Mouse (Mus musculus): ENCODE measurements around the gene Ppt2.

The Ppt2 gene

GRCm38 (mm10) chr17:34627943-34628643, at the start of gene Ppt2:
Gene Ppt2 (minus strand): TSS chr17:34628510.
- DNase-seq (ENCODE audit: low spot score in 2 of 2), result peak in 1 of 2 experiments; percentile 50

GRCm38 (mm10) chr17:34676671-34677070, 48.4 kb upstream of the Ppt2 start:
- DNase-seq (ENCODE audit: low spot score in 2 of 2), result no peak

DNA sequence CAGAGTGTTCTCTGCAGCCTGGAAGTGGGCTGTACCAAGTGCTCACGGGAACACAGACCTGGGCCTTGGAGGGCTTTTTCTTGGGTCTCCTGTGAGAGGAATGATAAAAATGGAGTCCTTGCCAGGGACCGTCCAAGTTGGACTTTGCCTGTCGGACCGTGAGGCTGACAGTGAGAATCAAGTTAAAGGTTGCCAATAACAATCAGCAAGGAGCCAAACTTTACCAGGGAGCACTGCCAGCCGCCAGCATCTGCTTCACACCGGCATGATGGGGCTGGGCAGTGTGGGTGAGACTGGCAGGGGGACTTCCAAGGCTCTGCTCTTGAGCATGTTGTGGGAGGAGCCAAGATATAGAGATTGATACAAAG, 47.8 kb upstream of the Ppt2 start:
- DNase-seq (ENCODE audit: low spot score in 2 of 2), result no peak

- DNase-seq (ENCODE audit: low spot score in 2 of 2), result no peak
These were observed 47.1 kb upstream of the Ppt2 start for GRCm38 (mm10) chr17:34675205-34676092.

DNA sequence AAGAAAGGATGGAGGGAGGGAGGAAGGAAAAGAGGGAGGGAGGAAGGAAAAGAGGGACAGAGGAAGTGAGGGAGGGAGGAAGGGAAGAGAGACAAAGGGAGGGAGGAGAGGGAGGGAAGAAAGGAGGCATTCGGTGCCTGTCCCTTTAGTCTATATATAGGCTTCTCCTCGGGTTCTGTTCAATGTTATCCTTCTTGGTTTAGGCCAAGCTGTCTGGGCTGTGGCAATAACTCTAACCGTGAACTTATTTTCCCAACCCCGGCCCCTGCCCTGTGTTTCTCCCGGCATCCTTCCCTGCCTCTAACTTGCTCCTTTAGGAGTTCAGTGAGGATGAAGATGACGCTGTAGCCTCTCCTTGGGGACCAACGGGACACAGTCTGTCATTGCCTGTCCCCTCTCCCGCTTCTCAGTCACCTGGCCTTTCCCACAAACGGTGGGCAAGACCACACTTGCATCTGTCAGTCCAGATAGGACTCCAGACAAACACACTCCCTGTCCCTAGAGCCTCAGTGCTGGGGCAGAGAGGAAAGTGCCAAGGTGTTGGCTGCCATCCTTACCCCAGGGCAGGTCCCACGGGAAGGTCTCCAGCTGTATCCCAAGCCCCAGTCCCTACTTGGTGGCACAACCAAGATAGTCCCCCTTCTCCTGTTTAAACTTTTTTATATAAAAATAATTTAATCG, 46.4 kb upstream of the Ppt2 start:
- no peak for DNase-seq (ENCODE audit: low spot score in 2 of 2)

GRCm38 (mm10) chr17:34673139-34673538, 44.8 kb upstream of the Ppt2 start:
- no peak for DNase-seq (ENCODE audit: low spot score in 2 of 2)

GRCm38 (mm10) chr17:34672246-34672792, 44.0 kb upstream of the Ppt2 start:
- DNase-seq (ENCODE audit: low spot score in 2 of 2), result no peak

GRCm38 (mm10) chr17:34671151-34672066, 43.1 kb upstream of the Ppt2 start:
- no peak for DNase-seq (ENCODE audit: low spot score in 2 of 2)

DNA sequence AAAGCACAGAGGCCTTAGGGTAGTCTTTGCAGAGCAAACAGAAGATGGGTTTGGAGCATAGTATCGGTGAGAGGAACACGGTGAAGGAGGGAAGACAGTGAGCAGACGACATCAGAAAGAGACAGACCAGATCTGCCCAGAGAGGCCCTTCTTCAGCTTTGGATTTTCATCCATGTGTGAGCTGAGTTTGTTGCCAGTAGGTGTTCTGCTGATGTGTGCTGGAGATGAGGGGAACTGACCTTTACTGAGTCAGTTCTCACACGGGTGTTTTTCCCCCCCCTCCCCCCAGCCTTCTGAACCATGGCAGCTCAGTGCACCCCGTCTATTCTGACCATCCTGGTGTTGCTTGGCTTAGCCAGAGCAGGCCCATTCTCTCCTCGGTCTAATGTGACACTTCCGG, 41.9 kb upstream of the Ppt2 start, which contains the start of gene Tnxb:
Gene Tnxb (plus strand): TSS at position 301 of the 400 bp plus-strand sequence.
- no peak for DNase-seq (ENCODE audit: low spot score in 2 of 2)

DNA sequence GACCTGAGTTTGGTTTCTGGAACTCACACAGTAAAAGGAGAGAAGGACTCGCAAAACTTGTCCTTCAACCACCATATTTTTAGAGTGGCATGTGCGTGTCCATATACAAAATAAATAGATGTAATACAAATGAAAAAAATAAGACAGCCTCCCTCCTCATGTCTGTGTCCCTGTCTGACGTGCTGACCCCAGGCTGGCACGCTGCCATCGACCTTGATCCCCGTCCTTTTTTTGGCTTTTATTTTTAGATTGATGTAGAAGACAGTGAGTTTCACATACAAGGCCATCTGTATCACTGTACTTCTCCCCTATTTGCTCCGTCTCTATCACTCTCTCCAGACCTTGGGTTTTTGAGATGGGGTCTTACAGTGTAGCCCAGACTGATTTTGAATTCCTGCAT, 36.2 kb upstream of the Ppt2 start:
- no peak for DNase-seq (ENCODE audit: low spot score in 2 of 2)

DNA sequence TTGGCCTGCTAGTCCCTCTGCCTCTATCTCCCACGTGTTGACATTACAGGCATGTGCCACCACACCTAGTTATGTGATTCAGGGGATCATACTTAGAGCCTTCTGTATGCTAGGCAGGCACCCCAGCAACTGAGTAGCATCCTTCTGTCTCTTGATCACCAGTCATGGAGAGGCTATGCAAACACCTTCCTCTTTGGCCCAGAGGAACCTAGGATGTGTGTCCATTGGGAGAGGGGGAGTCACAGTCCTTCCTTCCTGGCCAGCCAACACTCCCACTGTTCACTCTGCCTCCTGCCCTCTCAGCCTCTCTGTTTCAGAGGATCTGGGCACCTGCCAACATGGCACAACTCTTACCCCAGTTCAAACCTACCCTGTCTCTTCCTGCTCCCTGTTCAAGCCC, 35.2 kb upstream of the Ppt2 start:
- no peak for DNase-seq (ENCODE audit: low spot score in 2 of 2)

- DNase-seq (ENCODE audit: low spot score in 2 of 2), result no peak
These were observed 34.7 kb upstream of the Ppt2 start for GRCm38 (mm10) chr17:34662978-34663377.

DNA sequence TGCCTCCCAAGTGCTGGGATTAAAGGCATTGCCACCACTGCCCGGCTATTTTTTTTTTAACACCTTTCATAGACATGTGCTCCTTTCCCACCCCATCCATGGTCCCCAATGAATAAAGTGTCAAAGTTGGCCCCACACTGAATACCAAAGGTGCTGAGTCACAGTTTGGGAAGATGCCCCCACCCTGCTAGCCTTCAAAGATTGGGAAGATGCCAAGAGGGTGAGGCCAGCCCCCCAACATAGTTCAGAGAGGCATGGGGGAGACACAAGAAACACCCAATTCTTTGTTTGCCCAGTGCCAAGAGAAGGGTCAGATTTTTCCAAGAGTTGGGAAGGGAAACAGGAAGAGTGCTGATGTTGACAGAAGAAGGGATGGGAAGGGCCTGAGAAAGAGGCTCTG, 34.2 kb upstream of the Ppt2 start:
- no peak for DNase-seq (ENCODE audit: low spot score in 2 of 2)

DNA sequence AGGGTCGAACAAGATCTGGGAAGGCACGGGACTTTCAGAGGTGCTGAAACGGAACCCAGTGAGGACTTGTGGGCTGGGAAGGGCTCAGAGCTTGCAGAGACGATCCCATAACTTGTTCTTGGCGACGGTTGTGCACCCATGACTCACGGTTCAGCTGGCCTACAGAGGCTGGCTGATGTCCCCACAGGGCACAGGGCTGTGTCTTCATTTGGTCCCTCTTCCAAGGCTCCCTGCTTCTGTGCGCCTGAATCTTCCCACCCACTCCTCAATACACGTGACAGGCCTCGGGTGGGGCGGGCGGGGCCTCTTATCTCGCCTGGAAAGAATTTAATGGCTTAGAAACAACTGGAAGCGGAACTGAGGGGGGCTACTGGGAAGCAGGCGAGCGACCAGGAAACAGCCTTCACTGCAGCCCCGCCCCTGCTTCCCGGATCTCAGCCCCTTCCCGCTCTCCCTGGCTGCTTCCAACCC, 32.8 kb upstream of the Ppt2 start:
- no peak for DNase-seq (ENCODE audit: low spot score in 2 of 2)

GRCm38 (mm10) chr17:34660259-34660820, 32.0 kb upstream of the Ppt2 start:
- no peak for DNase-seq (ENCODE audit: low spot score in 2 of 2)

GRCm38 (mm10) chr17:34659897-34660214, 31.5 kb upstream of the Ppt2 start:
- DNase-seq (ENCODE audit: low spot score in 2 of 2), result no peak

- DNase-seq (ENCODE audit: low spot score in 2 of 2), result no peak
These were observed 31.0 kb upstream of the Ppt2 start for GRCm38 (mm10) chr17:34659181-34659896.

- no peak for DNase-seq (ENCODE audit: low spot score in 2 of 2)
These were observed 30.3 kb upstream of the Ppt2 start for GRCm38 (mm10) chr17:34658591-34658990.

GRCm38 (mm10) chr17:34658145-34658544, 29.8 kb upstream of the Ppt2 start:
- no peak for DNase-seq (ENCODE audit: low spot score in 2 of 2)

GRCm38 (mm10) chr17:34657271-34657670, 29.0 kb upstream of the Ppt2 start:
- no peak for DNase-seq (ENCODE audit: low spot score in 2 of 2)

Data from frontal cortex, postnatal 10 days (tissue).